Mouse (Mus musculus): ENCODE data around the gene Slc4a8. TPM values are rescaled to one million over a fixed set of nuclear protein-coding genes. Genes with fewer than 3 reads are reported as not detected.

Gene Slc4a8
- polyA plus RNA-seq, 1 experiment, result 0.91 TPM

GRCm38 (mm10) chr15:100775189-100776166 is 13.9 kb downstream of the Slc4a8 start:
- H3K4me3 ChIP-seq (ENCODE audit: insufficient read depth, low read depth, low read length), result no peak overlapping the region
- H3K27ac ChIP-seq (replicated peaks; ENCODE audit: low read depth, low read length), result no peak overlapping the region
- H3K4me1 ChIP-seq (ENCODE audit: control insufficient read depth, insufficient read depth, insufficient read length, low read length), result no peaks in the 10 kb centered on the region

- no peaks in the 10 kb centered on the region for H3K4me1 ChIP-seq (ENCODE audit: control insufficient read depth, insufficient read depth, insufficient read length, low read length)
- H3K27ac ChIP-seq (replicated peaks; ENCODE audit: low read depth, low read length), result no peak overlapping the region
- H3K4me3 ChIP-seq (ENCODE audit: insufficient read depth, low read depth, low read length), result no peak overlapping the region
Observed at GRCm38 (mm10) chr15:100776424-100776823, 14.9 kb downstream of the Slc4a8 start.

- H3K27ac ChIP-seq (replicated peaks; ENCODE audit: low read depth, low read length), result no peak overlapping the region; the same call in 1 of the 2 replicates
- H3K4me3 ChIP-seq (ENCODE audit: insufficient read depth, low read depth, low read length), result no peak overlapping the region
- H3K4me1 ChIP-seq (ENCODE audit: control insufficient read depth, insufficient read depth, insufficient read length, low read length), result no peaks in the 10 kb centered on the region
Observed at GRCm38 (mm10) chr15:100777020-100778016, 15.8 kb downstream of the Slc4a8 start.

GRCm38 (mm10) chr15:100779896-100780295 is 18.3 kb downstream of the Slc4a8 start:
- H3K4me3 ChIP-seq (ENCODE audit: insufficient read depth, low read depth, low read length), result no peak overlapping the region
- no peak overlapping the region for H3K27ac ChIP-seq (replicated peaks; ENCODE audit: low read depth, low read length)
- H3K4me1 ChIP-seq (ENCODE audit: control insufficient read depth, insufficient read depth, insufficient read length, low read length), result no peaks in the 10 kb centered on the region

- no peak overlapping the region for H3K4me3 ChIP-seq (ENCODE audit: insufficient read depth, low read depth, low read length)
- H3K4me1 ChIP-seq (ENCODE audit: control insufficient read depth, insufficient read depth, insufficient read length, low read length), result no peaks in the 10 kb centered on the region
- H3K27ac ChIP-seq (replicated peaks; ENCODE audit: low read depth, low read length), result no peak overlapping the region
Observed at GRCm38 (mm10) chr15:100783244-100783987, 21.9 kb downstream of the Slc4a8 start.

- Histone ChIP-seq H3K27ac (replicated peaks; ENCODE audit: low read depth, low read length) (no peak overlapping the region), H3K4me3 (ENCODE audit: insufficient read depth, low read depth, low read length) (no peak overlapping the region), H3K4me1 (ENCODE audit: control insufficient read depth, insufficient read depth, insufficient read length, low read length) (no peaks in the 10 kb centered on the region)
Observed at GRCm38 (mm10) chr15:100790219-100790618, 28.7 kb downstream of the Slc4a8 start.

- H3K4me1 ChIP-seq (ENCODE audit: control insufficient read depth, insufficient read depth, insufficient read length, low read length), result no peaks in the 10 kb centered on the region
- no peak overlapping the region for H3K27ac ChIP-seq (replicated peaks; ENCODE audit: low read depth, low read length)
- no peak overlapping the region for H3K4me3 ChIP-seq (ENCODE audit: insufficient read depth, low read depth, low read length)
Observed at GRCm38 (mm10) chr15:100792324-100792723, 30.8 kb downstream of the Slc4a8 start.

- Histone ChIP-seq H3K4me3 (ENCODE audit: insufficient read depth, low read depth, low read length) (no peak overlapping the region), H3K4me1 (ENCODE audit: control insufficient read depth, insufficient read depth, insufficient read length, low read length) (no peaks in the 10 kb centered on the region), H3K27ac (replicated peaks; ENCODE audit: low read depth, low read length) (no peak overlapping the region)
Observed at GRCm38 (mm10) chr15:100800914-100801313, 39.4 kb downstream of the Slc4a8 start.

- no peaks in the 10 kb centered on the region for H3K4me1 ChIP-seq (ENCODE audit: control insufficient read depth, insufficient read depth, insufficient read length, low read length)
- H3K4me3 ChIP-seq (ENCODE audit: insufficient read depth, low read depth, low read length), result no peak overlapping the region
- H3K27ac ChIP-seq (replicated peaks; ENCODE audit: low read depth, low read length), result peak overlapping the region; percentile 88
Observed at GRCm38 (mm10) chr15:100808062-100808461, 46.5 kb downstream of the Slc4a8 start.

GRCm38 (mm10) chr15:100808484-100808883 is 46.9 kb downstream of the Slc4a8 start:
- H3K4me3 ChIP-seq (ENCODE audit: insufficient read depth, low read depth, low read length), result no peak overlapping the region
- H3K4me1 ChIP-seq (ENCODE audit: control insufficient read depth, insufficient read depth, insufficient read length, low read length), result no peaks in the 10 kb centered on the region
- H3K27ac ChIP-seq (replicated peaks; ENCODE audit: low read depth, low read length), result peak overlapping the region; percentile 88

- no peak overlapping the region for H3K4me3 ChIP-seq (ENCODE audit: insufficient read depth, low read depth, low read length)
- no peaks in the 10 kb centered on the region for H3K4me1 ChIP-seq (ENCODE audit: control insufficient read depth, insufficient read depth, insufficient read length, low read length)
- H3K27ac ChIP-seq (replicated peaks; ENCODE audit: low read depth, low read length), result no peak overlapping the region
Observed at GRCm38 (mm10) chr15:100810243-100810642, 48.7 kb downstream of the Slc4a8 start.

GRCm38 (mm10) chr15:100813501-100813900 is 52.0 kb downstream of the Slc4a8 start:
- Histone ChIP-seq H3K4me3 (ENCODE audit: insufficient read depth, low read depth, low read length) (no peak overlapping the region), H3K4me1 (ENCODE audit: control insufficient read depth, insufficient read depth, insufficient read length, low read length) (0 out of 2 replicates have a peak, but pooled peaks cover 2% of the 10 kb centered on the region), H3K27ac (replicated peaks; ENCODE audit: low read depth, low read length) (peak overlapping the region; percentile 48; the same call in 1 of the 2 replicates)

- Histone ChIP-seq H3K4me3 (ENCODE audit: insufficient read depth, low read depth, low read length) (no peak overlapping the region), H3K4me1 (ENCODE audit: control insufficient read depth, insufficient read depth, insufficient read length, low read length) (0 out of 2 replicates have a peak, but pooled peaks cover 2% of the 10 kb centered on the region), H3K27ac (replicated peaks; ENCODE audit: low read depth, low read length) (peak overlapping the region; percentile 48)
Observed at GRCm38 (mm10) chr15:100814066-100814465, 52.5 kb downstream of the Slc4a8 start.

- Histone ChIP-seq H3K4me3 (ENCODE audit: insufficient read depth, low read depth, low read length) (no peak overlapping the region), H3K4me1 (ENCODE audit: control insufficient read depth, insufficient read depth, insufficient read length, low read length) (0 out of 2 replicates have a peak, but pooled peaks cover 2% of the 10 kb centered on the region), H3K27ac (replicated peaks; ENCODE audit: low read depth, low read length) (peak overlapping the region; percentile 75)
Observed at GRCm38 (mm10) chr15:100815310-100815709, 53.8 kb downstream of the Slc4a8 start.

Measured in brown adipose tissue, adult 24 weeks (tissue).